Mouse (Mus musculus) small intestine, adult 2 months (tissue): ENCODE data around the gene Retreg1.

Experiments
- CTCF ChIP-seq: fragments of 200-500 bp; IDR thresholded peaks from 2 replicates; pipeline ENCODE4 v1.5.1; 2012; ENCODE audit warnings: low read depth, mild to moderate bottlenecking, control low read depth, inconsistent platforms, low read length, moderate library complexity, mixed read lengths; ENCODE audit not compliant: insufficient replicate concordance, insufficient read length; ENCODE audit errors: extremely low read depth
- POLR2A ChIP-seq: fragments of 200-500 bp; IDR thresholded peaks from 2 replicates; pipeline ENCODE4 v1.6.1; 2012; ENCODE audit warnings: low read depth, mild to moderate bottlenecking, control low read depth, inconsistent platforms, low read length, moderate library complexity

DNA sequence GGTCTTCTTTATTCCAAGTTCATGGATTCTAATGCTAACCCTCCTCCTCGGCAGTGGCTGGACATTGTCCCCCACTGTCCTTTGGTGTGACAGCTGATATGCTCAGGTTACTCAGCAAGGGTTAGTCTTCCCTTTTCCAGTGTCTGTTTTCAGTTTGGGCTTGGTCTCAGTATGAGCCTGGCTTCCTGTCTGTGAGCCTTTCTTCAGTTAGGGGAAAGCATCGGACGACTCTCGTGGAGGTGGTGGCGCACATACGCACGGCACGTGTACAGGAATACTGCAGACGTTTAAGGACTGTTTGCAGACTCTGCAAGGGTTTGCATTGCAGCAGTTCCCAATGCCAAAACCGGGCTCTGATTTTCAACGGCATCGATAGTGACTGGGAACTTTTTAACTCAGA lies 54.6 kb downstream of the Retreg1 start:
- TF ChIP-seq CTCF, result no peak
- no peak for TF ChIP-seq POLR2A
